Mouse (Mus musculus) kidney, postnatal 10 days (tissue): ENCODE measurements around the gene Cpne2.

Experiments used
- DNase-seq: peaks from one replicate; pipeline ENCODE4 v3.0.0; 2021; ENCODE audit warnings: mixed read lengths

The Cpne2 gene

DNA sequence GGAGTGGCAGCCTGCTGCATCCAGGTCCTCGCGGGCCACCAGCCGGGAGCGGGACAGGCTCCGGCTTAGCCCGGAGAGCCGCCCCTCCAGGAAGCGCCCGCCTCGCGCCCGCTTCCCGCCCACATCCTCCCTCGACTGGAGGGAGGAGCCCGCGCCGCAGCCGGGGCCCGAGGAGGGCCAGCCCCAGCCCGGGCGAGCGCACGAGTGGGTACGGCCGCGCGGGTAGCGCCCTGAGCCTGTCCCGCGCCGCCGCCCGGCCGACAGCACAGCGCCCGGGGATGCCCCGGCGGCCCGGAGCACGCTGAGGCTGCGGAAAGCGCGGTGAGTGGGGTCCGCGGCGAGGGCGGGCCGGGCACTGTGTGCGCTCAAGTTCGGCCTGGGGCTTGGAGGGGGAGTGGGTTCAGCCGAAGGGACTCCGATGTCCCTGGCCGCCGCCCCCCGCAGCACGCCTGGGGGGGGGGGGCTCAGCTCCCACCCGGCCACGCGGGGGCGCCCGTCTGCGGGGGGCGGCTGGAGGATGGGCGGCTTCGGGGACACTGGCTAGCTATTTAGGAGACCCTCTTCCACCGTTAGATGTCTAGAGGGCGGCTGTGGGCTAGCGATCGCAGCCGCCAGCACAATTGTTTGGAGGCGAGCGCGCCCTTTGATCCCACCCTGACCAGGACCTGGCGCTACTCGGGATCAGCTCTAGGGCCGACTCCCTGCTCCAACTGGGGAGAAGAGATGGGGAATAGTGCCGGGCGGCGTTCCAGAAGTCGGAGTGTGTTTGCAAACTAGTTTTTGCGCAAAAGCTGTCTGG lies at the start of gene Cpne2:
Gene Cpne2, plus strand, starts transcription at position 118 of the 799 bp plus-strand sequence.
- peak; percentile 84 for DNase-seq

DNA sequence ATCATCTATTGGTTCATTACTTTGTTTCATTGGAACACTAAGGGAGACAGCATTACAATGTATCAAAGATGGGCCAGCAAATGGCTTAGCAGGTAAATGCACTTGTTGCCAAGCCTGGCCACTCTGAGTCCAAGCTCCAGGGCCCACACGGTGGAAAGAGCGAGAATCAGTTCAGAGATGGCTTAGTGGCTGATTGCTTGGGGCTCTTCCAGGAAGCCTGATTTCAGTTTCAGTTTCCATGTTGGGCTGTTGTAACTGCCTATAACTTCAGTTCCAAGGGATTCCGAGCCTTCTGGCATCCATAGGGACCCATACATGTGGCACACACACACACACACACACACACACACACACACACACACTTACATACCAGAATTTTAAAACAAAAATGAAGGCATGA lies 47.5 kb upstream of the Cpne2 start:
- no peak for DNase-seq

- DNase-seq: peak; percentile 76
Measured at GRCm38 (mm10) chr8:94485882-94486281, 46.9 kb upstream of the Cpne2 start.

DNA sequence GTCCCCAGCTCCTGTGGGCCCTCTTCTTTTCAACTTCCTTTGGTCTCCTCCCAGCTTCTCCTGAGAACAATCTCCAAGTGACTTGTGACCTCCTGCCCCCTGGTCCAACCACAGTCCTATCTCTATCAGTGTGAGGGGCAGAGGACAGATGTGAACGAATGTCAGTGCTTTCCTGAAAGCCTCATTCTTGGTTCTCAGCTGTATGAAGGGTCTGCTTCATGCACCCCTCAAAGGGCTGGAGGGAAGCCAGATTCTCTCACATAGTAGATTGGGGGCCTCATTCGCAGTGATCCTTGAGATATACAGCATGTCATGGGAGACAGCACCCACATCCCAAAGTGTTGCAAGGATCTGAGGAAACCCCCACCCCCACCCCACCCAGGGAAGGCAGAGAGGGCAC lies 44.8 kb upstream of the Cpne2 start:
- no peak for DNase-seq

GRCm38 (mm10) chr8:94489809-94490483 lies 42.8 kb upstream of the Cpne2 start:
- no peak for DNase-seq

DNA sequence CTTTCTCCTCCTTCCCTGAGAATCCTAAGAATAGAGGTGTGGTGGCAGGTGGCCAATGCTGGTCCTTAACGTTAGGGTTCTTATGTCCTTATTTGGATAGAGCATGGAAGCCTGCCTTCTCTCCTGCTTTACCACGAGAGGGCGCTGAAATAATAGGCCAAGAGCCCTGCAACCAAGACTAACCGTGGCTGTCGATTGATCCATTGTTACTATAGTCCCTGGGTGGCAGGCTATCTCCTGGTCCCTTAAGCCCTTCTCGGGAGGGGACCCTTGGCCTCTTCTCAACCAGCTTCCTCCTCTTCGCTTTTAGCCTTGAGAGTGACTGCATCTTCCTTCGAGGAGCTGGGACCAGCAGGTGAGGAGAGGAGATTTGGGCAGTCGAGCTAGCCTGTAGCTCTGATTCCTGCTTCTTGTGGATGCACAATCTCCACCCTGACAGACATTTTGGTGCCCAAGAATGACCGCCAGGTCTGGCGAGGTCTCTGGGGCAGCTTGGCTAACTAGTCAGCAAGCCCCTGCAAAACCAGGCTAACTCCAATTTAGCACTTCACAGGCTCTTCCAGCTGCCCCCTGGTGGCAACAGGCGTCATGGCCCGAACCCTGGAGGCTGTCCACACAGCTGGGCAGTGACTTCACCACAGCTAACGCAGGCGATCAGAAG lies 40.6 kb upstream of the Cpne2 start:
- DNase-seq: peak; percentile 87

- DNase-seq: no peak
Measured at GRCm38 (mm10) chr8:94493240-94493639, 39.5 kb upstream of the Cpne2 start.

DNA sequence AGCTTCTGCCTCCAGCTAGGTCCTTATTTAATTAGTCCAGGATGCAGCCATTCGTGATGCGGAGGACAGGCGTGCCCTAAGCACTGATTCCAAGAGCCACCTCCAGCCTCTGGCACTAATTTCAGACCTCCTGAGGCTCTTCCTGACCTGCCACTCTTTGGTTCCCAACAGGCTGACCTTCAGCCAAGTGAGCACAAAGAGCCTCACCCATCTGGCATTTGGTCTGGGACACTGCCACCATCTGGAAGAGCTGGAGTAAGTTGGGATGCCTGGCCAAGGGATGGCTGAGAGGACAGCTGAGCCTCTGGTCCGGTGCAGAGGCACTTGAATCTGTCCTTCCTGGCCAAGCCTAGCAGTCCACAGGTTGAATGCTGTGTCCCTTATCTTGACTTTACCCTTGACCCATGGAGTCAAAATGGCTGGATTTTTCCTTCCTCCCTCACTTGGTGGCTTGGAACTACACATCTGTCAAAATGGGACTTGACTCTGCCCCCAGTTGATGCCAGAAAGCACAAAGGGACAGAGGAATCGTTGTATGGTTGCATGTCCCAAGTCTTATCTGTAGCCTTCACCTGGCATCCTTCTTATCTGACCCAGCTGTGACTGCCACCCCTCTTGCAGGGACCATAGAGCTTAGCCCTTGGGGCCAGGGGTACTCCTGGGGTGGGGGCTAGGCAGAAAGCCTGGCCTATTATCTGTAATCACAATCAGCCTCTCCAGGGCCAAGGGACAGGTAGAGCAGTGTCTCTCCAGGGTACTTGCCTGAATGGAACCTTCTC lies 17.2 kb upstream of the Cpne2 start:
- DNase-seq: no peak

DNA sequence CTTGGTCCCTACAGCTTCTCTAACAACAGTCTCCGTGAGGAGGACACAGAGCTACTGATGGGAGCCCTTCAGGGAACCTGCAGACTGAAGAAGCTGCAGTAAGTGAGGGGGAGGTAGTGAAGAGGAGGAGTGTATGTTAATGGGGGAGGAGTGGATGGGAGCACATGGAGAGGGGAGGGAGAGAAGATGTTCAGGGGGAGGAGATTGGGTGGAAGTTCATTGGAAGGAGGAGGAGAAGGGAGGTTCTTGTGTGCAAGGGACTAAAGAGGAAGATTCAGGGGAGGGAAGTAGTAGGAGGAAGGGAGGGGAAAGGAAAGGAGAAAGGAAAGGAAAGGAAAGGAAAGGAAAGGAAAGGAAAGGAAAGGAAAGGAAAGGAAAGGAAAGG lies 16.6 kb upstream of the Cpne2 start:
- DNase-seq: no peak

GRCm38 (mm10) chr8:94516766-94517165 lies 16.0 kb upstream of the Cpne2 start:
- DNase-seq: no peak

DNA sequence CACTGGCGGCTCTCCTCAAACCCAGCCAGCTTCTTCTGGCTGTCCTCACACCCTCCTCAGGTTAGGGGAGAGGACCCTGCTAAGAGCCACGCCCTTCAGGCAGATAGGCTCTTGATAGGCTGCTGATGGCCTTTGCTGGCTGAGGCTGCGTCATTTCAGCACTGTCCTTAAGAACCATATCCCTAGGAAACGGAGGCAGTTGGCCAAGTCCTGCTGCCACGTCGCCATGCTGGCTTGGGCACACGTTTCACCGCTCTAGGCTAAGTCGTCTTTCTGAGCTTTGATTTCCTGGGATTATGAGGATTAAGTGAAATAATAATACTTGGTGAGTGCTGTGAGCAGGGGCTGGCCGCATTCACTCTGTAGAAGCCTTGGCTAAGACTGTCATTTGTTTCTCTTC lies 14.5 kb upstream of the Cpne2 start:
- DNase-seq: no peak

DNA sequence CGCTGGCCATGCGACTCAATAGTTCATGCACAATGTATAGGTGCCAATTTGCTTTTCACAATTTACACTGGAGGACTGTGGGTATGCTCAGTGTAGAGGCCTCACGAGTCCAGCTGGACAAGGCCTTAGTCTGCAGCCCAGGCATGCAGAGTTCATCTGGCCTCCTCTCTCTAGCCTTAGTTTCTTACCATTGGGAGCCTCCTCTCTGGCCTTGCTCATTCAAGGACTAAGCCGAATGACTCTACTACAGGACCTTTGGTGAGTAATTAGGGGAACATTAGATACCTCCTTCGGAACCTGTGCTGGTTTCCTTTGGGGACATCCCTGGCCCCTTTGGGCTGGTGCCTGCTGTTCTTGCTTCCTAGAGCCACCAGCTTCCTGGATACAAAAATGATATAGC lies 13.8 kb upstream of the Cpne2 start:
- DNase-seq: no peak

DNA sequence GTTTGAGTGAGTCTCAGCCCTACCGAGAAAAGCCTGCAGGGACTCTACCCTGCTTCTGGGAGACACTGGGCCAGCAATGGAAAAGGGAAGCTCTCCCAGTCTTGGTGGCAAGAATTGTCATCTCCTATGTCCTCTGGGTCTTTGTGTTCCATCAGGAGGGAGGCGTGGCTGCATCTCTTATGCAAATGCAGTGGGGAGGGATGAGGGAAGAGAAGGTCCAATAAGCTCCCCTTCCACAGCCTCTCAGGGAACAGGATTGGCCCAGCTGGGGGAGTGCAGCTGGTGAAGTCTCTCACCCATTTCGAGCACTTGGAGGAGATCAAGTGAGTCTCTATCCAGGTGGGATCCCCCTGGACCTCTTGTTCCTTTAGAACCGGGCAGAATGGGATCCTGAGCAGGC lies 11.3 kb upstream of the Cpne2 start:
- DNase-seq: no peak

- no peak for DNase-seq
Measured at GRCm38 (mm10) chr8:94522482-94522881, 10.3 kb upstream of the Cpne2 start.

DNA sequence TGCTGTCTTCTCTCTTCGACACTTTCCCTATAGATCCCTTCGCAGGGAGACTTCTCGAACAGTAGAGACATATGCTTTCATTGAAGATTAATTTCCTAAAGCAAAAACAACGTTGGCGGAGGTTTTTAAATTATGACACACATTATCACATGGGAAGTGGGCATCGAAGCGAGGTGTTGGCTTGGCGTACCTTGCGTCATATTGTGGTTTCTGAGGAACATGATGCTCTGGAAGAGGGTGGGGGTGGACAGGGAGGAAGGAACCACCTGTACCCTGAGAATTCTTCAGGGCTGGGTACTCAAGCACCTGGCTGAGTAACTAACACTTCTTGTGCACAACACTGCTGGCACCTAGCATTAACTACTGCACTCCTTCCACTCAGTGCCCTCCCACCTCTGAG lies 8.2 kb upstream of the Cpne2 start:
- DNase-seq: no peak

DNA sequence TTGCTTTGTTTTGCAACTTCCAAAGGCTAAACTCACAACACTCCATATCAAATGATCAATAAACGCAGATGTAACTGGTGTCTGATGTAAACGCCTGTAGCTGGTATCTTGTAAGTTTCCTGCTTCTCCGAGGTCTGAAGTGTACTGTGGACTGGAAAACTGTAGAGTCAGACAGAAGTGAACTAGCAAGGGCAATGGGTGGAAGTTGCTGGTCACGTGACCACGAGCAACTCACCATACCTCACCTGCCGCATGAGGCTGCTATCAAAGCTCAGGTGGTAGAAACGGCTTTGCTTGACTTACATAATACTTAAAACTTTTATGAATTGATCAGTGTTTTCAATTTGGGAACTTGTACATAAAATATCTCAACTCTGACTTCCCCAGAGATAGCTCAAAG lies 5.6 kb upstream of the Cpne2 start:
- DNase-seq: no peak

DNA sequence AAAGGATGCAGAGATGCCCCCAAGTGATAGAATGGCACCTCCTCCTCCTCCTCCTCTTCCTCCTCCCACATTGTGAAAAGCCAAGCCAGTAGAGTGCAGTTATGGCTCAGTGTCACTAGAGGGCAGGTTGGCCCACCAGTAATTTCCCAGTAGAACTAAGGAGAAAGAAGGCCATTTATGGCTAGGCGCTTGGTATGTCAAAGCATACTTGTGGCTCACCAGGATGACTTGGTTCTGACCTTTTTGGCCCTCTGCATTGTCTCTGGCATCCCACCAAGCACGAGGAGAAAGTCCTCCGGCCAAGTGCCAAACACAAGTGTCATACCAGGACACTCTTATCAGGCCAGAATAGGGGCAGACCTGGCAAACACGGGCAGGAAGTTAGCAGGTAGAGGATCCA lies 4.5 kb upstream of the Cpne2 start:
- peak; percentile 66 for DNase-seq

DNA sequence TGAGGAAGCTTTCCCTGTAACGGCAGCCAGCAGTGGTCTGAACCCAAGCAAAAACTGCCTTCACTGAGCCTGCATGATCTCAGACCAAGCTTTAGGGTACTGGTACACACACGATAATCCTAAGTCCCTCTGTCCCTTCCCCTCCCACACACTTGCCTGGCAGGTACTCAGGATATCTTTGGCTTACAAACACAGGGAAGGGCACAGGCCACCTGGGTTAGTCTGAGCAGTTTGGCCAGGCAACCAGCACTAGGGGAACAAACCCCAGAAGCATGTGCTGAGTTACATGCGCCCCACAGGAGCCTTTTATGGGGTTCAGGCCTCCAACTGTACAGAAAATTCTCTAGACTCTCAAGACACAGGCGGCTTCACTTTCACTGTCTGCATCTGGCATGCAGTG lies 2.9 kb upstream of the Cpne2 start:
- DNase-seq: no peak

- DNase-seq: no peak
Measured at GRCm38 (mm10) chr8:94530643-94531042, 2.1 kb upstream of the Cpne2 start.

GRCm38 (mm10) chr8:94532000-94532399 lies 790 bp upstream of the Cpne2 start:
- no peak for DNase-seq

DNA sequence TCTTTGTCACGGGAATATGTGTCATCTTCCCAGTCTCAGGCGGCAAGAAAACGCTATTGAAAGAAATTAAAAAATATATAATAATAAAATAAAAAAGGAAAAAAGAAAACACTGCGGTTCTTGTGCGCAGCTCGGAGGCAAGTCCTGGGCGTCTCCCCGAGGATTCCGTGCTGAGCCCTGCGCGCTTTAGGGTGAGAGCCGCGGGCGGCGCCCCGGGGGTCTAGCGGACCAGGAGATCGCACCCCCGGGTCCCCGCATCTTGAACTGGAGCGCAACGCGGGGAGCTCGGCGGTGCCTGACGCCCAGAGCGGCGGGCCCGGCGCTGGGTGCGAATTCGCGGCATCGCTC lies 291 bp upstream of the Cpne2 start:
- no peak for DNase-seq

DNA sequence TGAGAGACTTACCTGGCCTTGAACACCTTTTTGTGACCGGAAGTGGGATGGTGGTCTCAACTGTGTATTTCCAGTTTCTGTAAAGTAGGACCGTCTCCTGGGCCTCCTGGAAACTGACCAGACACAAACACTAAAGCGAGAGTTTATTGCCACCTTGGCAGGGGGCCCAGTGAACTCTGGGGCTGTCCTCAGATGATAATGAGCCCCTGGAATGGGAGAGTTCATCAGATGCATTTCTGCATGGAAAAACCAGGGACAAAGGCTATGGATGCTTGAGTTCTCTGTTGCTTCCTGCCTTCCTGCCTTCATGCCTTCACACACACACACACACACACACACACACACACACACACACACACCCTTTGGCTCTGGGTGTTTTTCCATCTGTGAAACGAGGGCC lies 1.8 kb downstream of the Cpne2 start:
- peak; percentile 74 for DNase-seq

GRCm38 (mm10) chr8:94535631-94536030 lies 2.8 kb downstream of the Cpne2 start:
- DNase-seq: peak; percentile 39
